Mouse (Mus musculus): ENCODE results near the gene Gm9573. TPM values are rescaled to one million over a fixed set of nuclear protein-coding genes. Genes with fewer than 3 reads are reported as not detected.

Gene Gm9573
- polyA plus RNA-seq, 1 experiment: not detected

GRCm38 (mm10) chr17:35584330-35584937, 42.0 kb downstream of the Gm9573 start:
- H3K27me3 ChIP-seq (ENCODE audit: control insufficient read depth, insufficient read depth, insufficient read length): no peaks in the 10 kb centered on the region
- no peak overlapping the region for H3K4me2 ChIP-seq (ENCODE audit: low read depth)
- no peaks in the 10 kb centered on the region for H3K36me3 ChIP-seq (ENCODE audit: control insufficient read depth, insufficient read depth)
- no peak for TF ChIP-seq POLR2A (IDR thresholded peaks at IDR 0.05; ENCODE audit: insufficient read length, low read depth)
- TF ChIP-seq TCF12 (IDR thresholded peaks at IDR 0.05; ENCODE audit: insufficient read depth, poor library complexity, severe bottlenecking): no peak
- no peak for TF ChIP-seq TCF3 (IDR thresholded peaks at IDR 0.05; ENCODE audit: insufficient read length, low read depth)
- TF ChIP-seq USF1 (IDR thresholded peaks at IDR 0.05; ENCODE audit: low read depth): no peak
- no peak for TF ChIP-seq SRF (IDR thresholded peaks at IDR 0.05; ENCODE audit: control insufficient read depth, insufficient read length, low read depth)
- TF ChIP-seq MYOD1 (IDR thresholded peaks at IDR 0.05; ENCODE audit: control insufficient read depth in 1 of 3, insufficient read length in 2 of 3, low read depth in 2 of 3): no peak
- no peak for TF ChIP-seq MYOG (IDR thresholded peaks at IDR 0.05; ENCODE audit: control insufficient read depth in 1 of 3, insufficient read depth in 1 of 3, insufficient read length in 2 of 3, low read depth in 2 of 3)
- TF ChIP-seq CEBPB (IDR thresholded peaks at IDR 0.05; ENCODE audit: insufficient read depth, poor library complexity, severe bottlenecking): no peak
- TF ChIP-seq POLR2AphosphoS2 (IDR thresholded peaks at IDR 0.05; ENCODE audit: insufficient read length, low read depth): no peak
- no peak for TF ChIP-seq MAX (IDR thresholded peaks at IDR 0.05; ENCODE audit: low read depth)
- no peaks in the 10 kb centered on the region for H3K79me2 ChIP-seq (ENCODE audit: control insufficient read depth, insufficient read depth)
- H3ac ChIP-seq (ENCODE audit: control insufficient read depth, insufficient read length): no peak overlapping the region
- H3K4me3 ChIP-seq: no peak overlapping the region

DNA sequence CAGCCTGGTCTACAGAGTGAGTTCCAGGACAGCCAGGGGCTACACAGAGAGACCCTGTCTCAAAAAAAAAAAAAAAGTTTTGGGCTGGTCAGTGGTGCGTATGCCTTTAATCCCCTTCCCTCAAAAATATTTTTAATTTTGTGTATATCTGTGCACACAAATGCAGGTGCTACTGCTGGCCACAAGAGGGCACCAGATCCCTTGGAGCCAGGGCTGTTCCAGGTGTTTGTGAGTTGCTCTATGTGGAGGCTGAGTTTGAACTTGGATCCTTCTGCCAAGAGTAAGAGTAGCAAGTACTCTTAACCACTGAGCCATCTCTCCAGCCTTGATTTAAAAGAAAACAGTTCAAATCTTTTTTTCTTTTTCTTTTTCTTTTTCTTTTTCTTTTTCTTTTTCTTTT, 43.5 kb downstream of the Gm9573 start:
- Histone ChIP-seq H3K27me3 (ENCODE audit: control insufficient read depth, insufficient read depth, insufficient read length) (no peaks in the 10 kb centered on the region), H3K36me3 (ENCODE audit: control insufficient read depth, insufficient read depth) (no peaks in the 10 kb centered on the region), H3ac (ENCODE audit: control insufficient read depth, insufficient read length) (no peak overlapping the region), H3K4me2 (ENCODE audit: low read depth) (no peak overlapping the region), H3K4me3 (no peak overlapping the region), H3K79me2 (ENCODE audit: control insufficient read depth, insufficient read depth) (no peaks in the 10 kb centered on the region)
- TF ChIP-seq MYOG (IDR thresholded peaks at IDR 0.05; ENCODE audit: control insufficient read depth in 1 of 3, insufficient read depth in 1 of 3, insufficient read length in 2 of 3, low read depth in 2 of 3): no peak
- TF ChIP-seq E2F4 (IDR thresholded peaks at IDR 0.05; ENCODE audit: insufficient read depth): no peak
- no peak for TF ChIP-seq MAX (IDR thresholded peaks at IDR 0.05; ENCODE audit: low read depth)
- TF ChIP-seq SRF (IDR thresholded peaks at IDR 0.05; ENCODE audit: control insufficient read depth, insufficient read length, low read depth): no peak
- no peak for TF ChIP-seq MYOD1 (IDR thresholded peaks at IDR 0.05; ENCODE audit: control insufficient read depth in 1 of 3, insufficient read length in 2 of 3, low read depth in 2 of 3)
- TF ChIP-seq POLR2AphosphoS2 (IDR thresholded peaks at IDR 0.05; ENCODE audit: insufficient read length, low read depth): no peak
- no peak for TF ChIP-seq USF1 (IDR thresholded peaks at IDR 0.05; ENCODE audit: low read depth)
- no peak for TF ChIP-seq TCF3 (IDR thresholded peaks at IDR 0.05; ENCODE audit: insufficient read length, low read depth)
- TF ChIP-seq POLR2A (IDR thresholded peaks at IDR 0.05; ENCODE audit: insufficient read length, low read depth): no peak

DNA sequence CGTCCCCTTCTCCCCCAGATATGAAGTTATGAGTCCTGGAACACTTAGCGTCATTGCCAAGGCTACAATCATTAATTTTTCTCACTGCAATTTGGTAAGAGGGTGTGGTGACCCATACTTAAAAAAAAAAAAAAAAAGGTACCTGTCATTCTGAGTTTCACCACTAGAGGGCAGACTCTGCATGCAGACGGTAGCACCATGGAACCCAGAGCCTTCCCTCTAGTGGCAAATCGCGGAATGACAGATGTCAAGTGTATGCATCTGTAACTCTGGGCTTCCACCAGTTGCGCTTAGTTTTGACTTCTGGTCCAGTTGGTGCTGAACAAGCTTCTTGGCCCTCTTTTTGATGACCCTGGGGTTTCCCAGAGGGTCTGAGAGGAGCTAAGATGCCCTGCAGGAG, 48.2 kb downstream of the Gm9573 start:
- Histone ChIP-seq H3K27me3 (ENCODE audit: control insufficient read depth, insufficient read depth, insufficient read length) (no peaks in the 10 kb centered on the region), H3ac (ENCODE audit: control insufficient read depth, insufficient read length) (no peak overlapping the region), H3K4me3 (no peak overlapping the region), H3K4me2 (ENCODE audit: low read depth) (no peak overlapping the region), H3K36me3 (ENCODE audit: control insufficient read depth, insufficient read depth) (no peaks in the 10 kb centered on the region), H3K79me2 (ENCODE audit: control insufficient read depth, insufficient read depth) (no peaks in the 10 kb centered on the region)
- TF ChIP-seq MAX (IDR thresholded peaks at IDR 0.05; ENCODE audit: low read depth) (no peak), REST (IDR thresholded peaks at IDR 0.05; ENCODE audit: insufficient read depth, insufficient read length) (no peak), CEBPB (IDR thresholded peaks at IDR 0.05; ENCODE audit: insufficient read depth, poor library complexity, severe bottlenecking) (no peak), TCF12 (IDR thresholded peaks at IDR 0.05; ENCODE audit: insufficient read depth, poor library complexity, severe bottlenecking) (no peak), USF1 (IDR thresholded peaks at IDR 0.05; ENCODE audit: low read depth) (no peak), SRF (IDR thresholded peaks at IDR 0.05; ENCODE audit: control insufficient read depth, insufficient read length, low read depth) (no peak), TCF3 (IDR thresholded peaks at IDR 0.05; ENCODE audit: insufficient read length, low read depth) (no peak), POLR2A (IDR thresholded peaks at IDR 0.05; ENCODE audit: insufficient read length, low read depth) (no peak), E2F4 (IDR thresholded peaks at IDR 0.05; ENCODE audit: insufficient read depth) (no peak), POLR2AphosphoS2 (IDR thresholded peaks at IDR 0.05; ENCODE audit: insufficient read length, low read depth) (no peak)

- Histone ChIP-seq H3K79me2 (ENCODE audit: control insufficient read depth, insufficient read depth) (no peaks in the 10 kb centered on the region), H3K4me3 (no peak overlapping the region), H3K27me3 (ENCODE audit: control insufficient read depth, insufficient read depth, insufficient read length) (peaks cover 17% of the 10 kb centered on the region), H3ac (ENCODE audit: control insufficient read depth, insufficient read length) (no peak overlapping the region), H3K4me2 (ENCODE audit: low read depth) (no peak overlapping the region), H3K36me3 (ENCODE audit: control insufficient read depth, insufficient read depth) (no peaks in the 10 kb centered on the region)
- TF ChIP-seq TCF3 (IDR thresholded peaks at IDR 0.05; ENCODE audit: insufficient read length, low read depth) (no peak), MAX (IDR thresholded peaks at IDR 0.05; ENCODE audit: low read depth) (no peak), USF1 (IDR thresholded peaks at IDR 0.05; ENCODE audit: low read depth) (no peak), MYOD1 (IDR thresholded peaks at IDR 0.05; ENCODE audit: control insufficient read depth in 1 of 3, insufficient read length in 2 of 3, low read depth in 2 of 3) (no peak), POLR2A (IDR thresholded peaks at IDR 0.05; ENCODE audit: insufficient read length, low read depth) (no peak), E2F4 (IDR thresholded peaks at IDR 0.05; ENCODE audit: insufficient read depth) (no peak), SRF (IDR thresholded peaks at IDR 0.05; ENCODE audit: control insufficient read depth, insufficient read length, low read depth) (no peak), POLR2AphosphoS2 (IDR thresholded peaks at IDR 0.05; ENCODE audit: insufficient read length, low read depth) (no peak), TCF12 (IDR thresholded peaks at IDR 0.05; ENCODE audit: insufficient read depth, poor library complexity, severe bottlenecking) (no peak), CEBPB (IDR thresholded peaks at IDR 0.05; ENCODE audit: insufficient read depth, poor library complexity, severe bottlenecking) (no peak), MYOG (IDR thresholded peaks at IDR 0.05; ENCODE audit: control insufficient read depth in 1 of 3, insufficient read depth in 1 of 3, insufficient read length in 2 of 3, low read depth in 2 of 3) (no peak)
These were observed 55.0 kb downstream of the Gm9573 start for GRCm38 (mm10) chr17:35571477-35571876.
